Mouse (Mus musculus) ES-E14 (cell line): Measurements from ENCODE around the gene Hspa4. TPM values are rescaled to one million over a fixed set of nuclear protein-coding genes. Genes with fewer than 3 reads are reported as not detected.

ENCODE experiments used
- DNase-seq: peaks from one replicate; pipeline ENCODE4 v3.0.0-alpha.2; 2013; ENCODE audit warnings: low read depth, low spot score
- H3K27ac ChIP-seq: 2 replicates; pipeline ENCODE4 v1.5.1; 2012; ENCODE audit warnings: low read depth, mild to moderate bottlenecking, low read length, moderate library complexity, mixed read lengths; ENCODE audit not compliant: poor library complexity, insufficient read depth, severe bottlenecking
- H3K36me3 ChIP-seq: 2 replicates; pipeline ENCODE4 v1.6.1; 2012; ENCODE audit warnings: mild to moderate bottlenecking, low read length, moderate library complexity, mixed read lengths; ENCODE audit not compliant: control insufficient read depth, poor library complexity, insufficient read depth, severe bottlenecking
- H3K4me1 ChIP-seq, 2 experiments: fragments of 150-350 bp in 1 of 2; sonication (generic) in 1 of 2; 2 replicates each; pipeline ENCODE4 v1.6.1; 2012; ENCODE audit warnings: low read length in 2 of 2, mild to moderate bottlenecking in 1 of 2, mixed read lengths in 1 of 2; ENCODE audit not compliant: control insufficient read depth in 2 of 2, insufficient read depth in 2 of 2, poor library complexity in 1 of 2
- H3K4me3 ChIP-seq, 2 experiments: fragments of 150-350 bp in 1 of 2; sonication (generic) in 1 of 2; 2 replicates each; pipeline ENCODE4 v1.5.1; 2012; ENCODE audit warnings: low read length in 2 of 2, low read depth in 1 of 2, mild to moderate bottlenecking in 1 of 2, mixed read lengths in 1 of 2; ENCODE audit not compliant: insufficient read depth in 1 of 2, poor library complexity in 1 of 2, severe bottlenecking in 1 of 2
- H3K9ac ChIP-seq: 2 replicates; pipeline ENCODE4 v1.6.1; 2012; ENCODE audit warnings: low read depth, mild to moderate bottlenecking, low read length, mixed read lengths; ENCODE audit not compliant: poor library complexity, insufficient read depth, severe bottlenecking
- H3K9me3 ChIP-seq: fragments of 150-350 bp; sonication (generic); 2 replicates; pipeline ENCODE4 v1.6.1; 2012; ENCODE audit warnings: low read depth, mild to moderate bottlenecking, low read length; ENCODE audit not compliant: control insufficient read depth, insufficient read depth
- CHD2 ChIP-seq: IDR thresholded peaks from 2 replicates; pipeline ENCODE4 v1.6.1; 2014; ENCODE audit warnings: mild to moderate bottlenecking, low read depth, low read length, inconsistent platforms
- HCFC1 ChIP-seq: IDR thresholded peaks from 2 replicates; pipeline ENCODE4 v1.6.1; 2012; ENCODE audit warnings: low read length, inconsistent platforms, borderline replicate concordance; ENCODE audit not compliant: insufficient read depth
- MAFK ChIP-seq: IDR thresholded peaks from 2 replicates; pipeline ENCODE4 v1.6.1; 2014; ENCODE audit warnings: mild to moderate bottlenecking, low read depth, low read length, inconsistent platforms; ENCODE audit not compliant: insufficient read depth
- ZC3H11A ChIP-seq: IDR thresholded peaks from 2 replicates; pipeline ENCODE4 v1.6.1; 2012; ENCODE audit warnings: low read depth, mild to moderate bottlenecking, inconsistent platforms, low read length, borderline replicate concordance
- ZNF384 ChIP-seq: IDR thresholded peaks from 2 replicates; pipeline ENCODE4 v1.6.1; 2012; ENCODE audit warnings: low read depth, low read length, inconsistent platforms
- in situ Hi-C, 2 experiments: fragments of 600-800 bp; cut with MboI; formaldehyde crosslinking; loops; one replicate each; pipeline ENCODE4 v1.15.1; 2025; ENCODE audit warnings: low sequenced_read_pairs in 2 of 2, inconsistent platforms in 1 of 2; ENCODE audit not compliant: unreplicated experiment in 2 of 2
- total RNA-seq: library from RNA; depleted of rRNA; stranded (reverse); fragments of 300-350 nt; gene quantifications from 2 replicates; pipeline ENCODE4 v1.2.3, GENCODE M21; 2012

Hspa4 gene
- total RNA-seq, 1 experiment: 280 TPM

- Histone ChIP-seq H3K9me3 (no peaks in the 10 kb centered on the region), H3K27ac (no peak overlapping the region), H3K4me3 (no peak overlapping the region), H3K4me1 (peaks cover 0 to 2% of the 10 kb centered on the region in 2 experiments; a peak in 1 of 4 replicates), H3K9ac (no peak overlapping the region), H3K36me3 (peaks cover 77% of the 10 kb centered on the region)
- TF ChIP-seq MAFK (no peak), CHD2 (no peak)
- DNase-seq: no peak
- in situ Hi-C loops: no loop called here
Observed at GRCm38 (mm10) chr11:53269596-53269995, 30.7 kb downstream of the Hspa4 start.

GRCm38 (mm10) chr11:53260556-53260955 is 39.7 kb downstream of the Hspa4 start:
- in situ Hi-C loops: loop anchor here in 1 of 2 experiments (5.0 kb wide), 1 partner anchor 37 kb away; no protein-coding TSS in a partner anchor
- Histone ChIP-seq H3K9me3 (no peaks in the 10 kb centered on the region), H3K27ac (peak overlapping the region; percentile 60; the same call in 1 of the 2 replicates), H3K4me3 (no peak overlapping the region), H3K9ac (no peak overlapping the region), H3K36me3 (peaks cover 42% of the 10 kb centered on the region), H3K4me1 (peaks cover 1 to 21% of the 10 kb centered on the region in 2 experiments; a peak in 2 of 4 replicates)
- DNase-seq: peak; percentile 49
- no peak for TF ChIP-seq HCFC1
- TF ChIP-seq ZNF384: no peak
- TF ChIP-seq CHD2: no peak
- no peak for TF ChIP-seq ZC3H11A
- no peak for TF ChIP-seq MAFK

- no peak overlapping the region for H3K4me3 ChIP-seq
- TF ChIP-seq HCFC1: no peak
- no peak for TF ChIP-seq CHD2
- no peak for TF ChIP-seq ZNF384
- TF ChIP-seq MAFK: no peak
- no peak for TF ChIP-seq ZC3H11A
- peaks cover 39% of the 10 kb centered on the region for H3K36me3 ChIP-seq
- in situ Hi-C loops: loop anchor here in 1 of 2 experiments (5.0 kb wide), 1 partner anchor 37 kb away; no protein-coding TSS in a partner anchor
- no peak overlapping the region for H3K9ac ChIP-seq
- DNase-seq: peak; percentile 25
- peaks cover 1 to 21% of the 10 kb centered on the region in 2 experiments; a peak in 2 of 4 replicates for H3K4me1 ChIP-seq
- H3K9me3 ChIP-seq: no peaks in the 10 kb centered on the region
- peak overlapping the region; percentile 27; the same call in 1 of the 2 replicates for H3K27ac ChIP-seq
Observed at GRCm38 (mm10) chr11:53260056-53260455, 40.2 kb downstream of the Hspa4 start.

GRCm38 (mm10) chr11:53259047-53259632 is 41.1 kb downstream of the Hspa4 start:
- in situ Hi-C loops: no loop called here
- Histone ChIP-seq H3K4me3 (no peak overlapping the region), H3K9ac (no peak overlapping the region), H3K36me3 (peaks cover 30% of the 10 kb centered on the region), H3K9me3 (no peaks in the 10 kb centered on the region), H3K27ac (peak overlapping the region; percentile 49; the same call in 1 of the 2 replicates), H3K4me1 (peaks cover 1 to 21% of the 10 kb centered on the region in 2 experiments; a peak in 2 of 4 replicates)
- DNase-seq: no peak
- no peak for TF ChIP-seq ZC3H11A
- TF ChIP-seq MAFK: no peak
- no peak for TF ChIP-seq HCFC1
- no peak for TF ChIP-seq CHD2
- TF ChIP-seq ZNF384: no peak
